Mouse (Mus musculus) olfactory bulb, adult 2 months (tissue): Measurements from ENCODE around the gene Ciita. TPM values are rescaled to one million over a fixed set of nuclear protein-coding genes. Genes with fewer than 3 reads are reported as not detected.

ENCODE experiments used
- H3K27ac ChIP-seq: fragments of 200-500 bp; 2 replicates; pipeline ENCODE4 v1.5.1; 2012; ENCODE audit warnings: low read depth, low read length; ENCODE audit not compliant: insufficient read depth
- H3K4me1 ChIP-seq: fragments of 200-500 bp; 2 replicates; pipeline ENCODE4 v1.6.1; 2012; ENCODE audit warnings: low read length; ENCODE audit not compliant: control insufficient read depth, insufficient read depth
- H3K4me3 ChIP-seq: fragments of 200-500 bp; 2 replicates; pipeline ENCODE4 v1.5.1; 2012; ENCODE audit warnings: mild to moderate bottlenecking, low read depth, low read length, moderate library complexity; ENCODE audit not compliant: insufficient read depth
- CTCF ChIP-seq: fragments of 200-500 bp; IDR thresholded peaks from 2 replicates; pipeline ENCODE4 v1.5.1; 2012; ENCODE audit warnings: low read depth, mild to moderate bottlenecking, low read length, moderate library complexity; ENCODE audit not compliant: insufficient read depth
- POLR2A ChIP-seq: fragments of 200-500 bp; IDR thresholded peaks from 2 replicates; pipeline ENCODE4 v1.6.1; 2012; ENCODE audit warnings: mild to moderate bottlenecking, low read depth, low read length, moderate library complexity; ENCODE audit not compliant: insufficient read depth
- WGBS: fragments of 180-500 bp; shearing (Covaris S2); methylation state at CpG from one replicate; pipeline ENCODE4 v1.1.7; 2018; 5-methylcytosine and 5-hydroxymethylcytosine counted together
- polyA plus RNA-seq: library from polyadenylated mRNA; stranded (reverse); fragments of >200 nt; gene quantifications from 2 replicates; pipeline ENCODE4 v1.2.4, GENCODE M21; 2012; ENCODE audit warnings: low replicate concordance; ENCODE audit not compliant: missing spikeins, insufficient read depth, insufficient read length

The Ciita gene
- polyA plus RNA-seq, 1 experiment, result not detected

GRCm38 (mm10) chr16:10534567-10534966 lies 54.7 kb downstream of the Ciita start:
- Histone ChIP-seq H3K27ac (no peak overlapping the region), H3K4me1 (peaks cover 44% of the 10 kb centered on the region), H3K4me3 (no peak overlapping the region)
- no peak for TF ChIP-seq CTCF
- TF ChIP-seq POLR2A, result no peak
- 63% methylated on average over 7 of the region's 7 CpGs for WGBS

GRCm38 (mm10) chr16:10536323-10536722 lies 56.5 kb downstream of the Ciita start:
- TF ChIP-seq POLR2A, result no peak
- TF ChIP-seq CTCF, result no peak
- no peak overlapping the region for H3K27ac ChIP-seq
- WGBS, result 59% methylated on average over 5 of the region's 5 CpGs
- H3K4me1 ChIP-seq, result peaks cover 53% of the 10 kb centered on the region
- H3K4me3 ChIP-seq, result no peak overlapping the region

GRCm38 (mm10) chr16:10536961-10537360 lies 57.1 kb downstream of the Ciita start:
- peaks cover 54% of the 10 kb centered on the region for H3K4me1 ChIP-seq
- TF ChIP-seq CTCF, result no peak
- no peak for TF ChIP-seq POLR2A
- 80% methylated on average over 3 of the region's 3 CpGs for WGBS
- H3K27ac ChIP-seq, result no peak overlapping the region
- no peak overlapping the region for H3K4me3 ChIP-seq

GRCm38 (mm10) chr16:10540763-10541597 lies 61.1 kb downstream of the Ciita start:
- Histone ChIP-seq H3K27ac (no peak overlapping the region), H3K4me1 (peaks cover 28% of the 10 kb centered on the region), H3K4me3 (peak overlapping the region; percentile 70)
- no peak for TF ChIP-seq POLR2A
- TF ChIP-seq CTCF, result no peak
- 48% methylated on average over 16 of the region's 16 CpGs for WGBS

GRCm38 (mm10) chr16:10541598-10541930 lies 61.7 kb downstream of the Ciita start:
- H3K4me3 ChIP-seq, result peak overlapping the region; percentile 70
- H3K4me1 ChIP-seq, result peaks cover 27% of the 10 kb centered on the region
- no peak for TF ChIP-seq POLR2A
- TF ChIP-seq CTCF, result no peak
- 6% methylated on average over 7 of the region's 7 CpGs for WGBS
- peak overlapping the region; percentile 40; the same call in 1 of the 2 replicates for H3K27ac ChIP-seq

GRCm38 (mm10) chr16:10542266-10542665 lies 62.4 kb downstream of the Ciita start:
- H3K4me1 ChIP-seq, result peaks cover 31% of the 10 kb centered on the region
- H3K27ac ChIP-seq, result peak overlapping the region; percentile 40
- H3K4me3 ChIP-seq, result peak overlapping the region; percentile 70
- TF ChIP-seq CTCF, result no peak
- no peak for TF ChIP-seq POLR2A
- WGBS, result 1% methylated on average over 22 of the region's 22 CpGs

- Histone ChIP-seq H3K27ac (peak within 1 kb of the TSS; percentile 40), H3K4me1 (peaks cover 29% of the 10 kb centered on the region), H3K4me3 (peak within 1 kb of the TSS; percentile 70)
- under 1% methylated on average over 59 of the region's 61 CpGs for WGBS
- TF ChIP-seq CTCF (no peak), POLR2A (peak; percentile 96)
Observed at GRCm38 (mm10) chr16:10542698-10543365, 63.0 kb downstream of the Ciita start, which contains the start of gene Dexi. TSS of gene Dexi (minus strand) at chr16:10543054.

- Histone ChIP-seq H3K4me3 (peak within 1 kb of the TSS; percentile 89), H3K27ac (no peak within 1 kb of the TSS), H3K4me1 (peaks cover 24% of the 10 kb centered on the region)
- no peak for TF ChIP-seq CTCF
- peak; percentile 82 for TF ChIP-seq POLR2A
- under 1% methylated on average over 58 of the region's 58 CpGs for WGBS
Observed at GRCm38 (mm10) chr16:10544995-10545622, 65.2 kb downstream of the Ciita start, which contains the start of gene Clec16a. TSS of gene Clec16a (plus strand) at chr16:10545339.

- WGBS, result 45% methylated on average over 3 of the region's 3 CpGs
- no peak overlapping the region for H3K27ac ChIP-seq
- no peak overlapping the region for H3K4me3 ChIP-seq
- peaks cover 12% of the 10 kb centered on the region for H3K4me1 ChIP-seq
- no peak for TF ChIP-seq POLR2A
- no peak for TF ChIP-seq CTCF
Observed at GRCm38 (mm10) chr16:10546865-10547264, 67.0 kb downstream of the Ciita start.
